Mouse (Mus musculus) layer of hippocampus, adult 9-11 months (tissue): ENCODE data around the gene Defb33.

Experiments used
- DNase-seq: peaks from one replicate; pipeline ENCODE4 v3.0.0; 2022

Gene Defb33

GRCm38 (mm10) chr8:20892369-20892768, at the start of gene Defb33:
Gene Defb33 (plus strand): TSS chr8:20892669.
- DNase-seq: no peak

- DNase-seq: no peak
These were observed 17.9 kb upstream of the Defb33 start for GRCm38 (mm10) chr8:20874608-20875007.

- no peak for DNase-seq
These were observed 10.1 kb downstream of the Defb33 start, which contains the start of gene Gm15056 for GRCm38 (mm10) chr8:20902527-20902926. Gene Gm15056 (minus strand): TSS chr8:20902627.

- no peak for DNase-seq
These were observed 14.7 kb downstream of the Defb33 start for GRCm38 (mm10) chr8:20907119-20907518.

- no peak for DNase-seq
These were observed 15.8 kb downstream of the Defb33 start for GRCm38 (mm10) chr8:20908256-20908655.

GRCm38 (mm10) chr8:20912288-20912687, 19.8 kb downstream of the Defb33 start:
- no peak for DNase-seq

- DNase-seq: no peak
These were observed 29.5 kb downstream of the Defb33 start, which contains the start of gene Gm6040 for GRCm38 (mm10) chr8:20921971-20922370. Gene Gm6040 (minus strand): TSS chr8:20922071.

- no peak for DNase-seq
These were observed 52.1 kb downstream of the Defb33 start, which contains the start of gene AY761185 for GRCm38 (mm10) chr8:20944610-20945009. Gene AY761185 (minus strand): TSS chr8:20944710.
